Mouse (Mus musculus) fat pad, adult 2 months (tissue): ENCODE data around the gene Nxnl1.
A peak's percentile ranks its signal among the peaks of the same experiment; 100 is the strongest.

ENCODE experiments used
- DNase-seq: peaks from one replicate; pipeline ENCODE4 v3.0.0-alpha.2; 2011; ENCODE audit warnings: low read depth, low spot score; ENCODE audit errors: extremely low read depth

Nxnl1 gene

DNA sequence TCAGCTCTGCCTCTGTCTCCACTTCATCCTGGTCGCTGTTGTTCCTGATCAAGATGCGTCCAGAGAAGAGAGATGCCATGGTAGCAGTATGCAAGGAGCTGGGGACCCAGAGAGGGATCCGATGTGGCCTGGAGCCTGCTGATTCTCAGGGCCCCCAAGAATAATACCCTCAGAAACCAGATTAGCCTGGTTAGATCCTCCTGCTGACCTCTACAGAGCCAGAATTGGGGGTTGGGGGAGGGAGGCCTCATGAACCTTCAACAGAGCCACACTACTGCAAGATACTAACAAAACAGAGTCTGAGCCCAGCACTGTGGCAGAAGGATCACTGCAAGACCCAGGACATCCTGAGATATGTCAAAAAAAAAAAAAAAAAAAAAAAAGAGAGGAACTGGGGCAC, at the start of gene Nxnl1:
TSS of gene Nxnl1 (minus strand) at position 101 of the 400 bp plus-strand sequence.
- DNase-seq = no peak

DNA sequence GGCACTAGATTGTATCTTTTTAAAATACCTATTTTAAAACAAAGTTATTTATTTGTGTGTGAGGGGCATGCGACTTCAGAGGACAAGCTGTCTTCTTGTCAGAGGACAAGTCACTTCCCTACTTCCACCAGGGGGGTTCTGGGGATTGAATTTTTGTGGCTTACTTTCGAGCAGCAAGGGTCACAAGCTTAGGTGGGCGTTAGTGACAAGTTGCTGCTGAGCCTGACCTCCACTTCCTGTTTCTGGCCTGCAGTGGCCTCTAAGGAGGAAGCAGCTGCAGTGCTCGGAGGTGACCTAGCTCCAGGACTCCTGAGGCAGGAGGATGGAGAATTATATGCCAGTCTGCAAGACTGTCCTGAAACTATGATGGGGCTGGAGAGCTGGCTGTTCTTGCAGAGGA, 47.0 kb upstream of the Nxnl1 start:
- DNase-seq = no peak

DNA sequence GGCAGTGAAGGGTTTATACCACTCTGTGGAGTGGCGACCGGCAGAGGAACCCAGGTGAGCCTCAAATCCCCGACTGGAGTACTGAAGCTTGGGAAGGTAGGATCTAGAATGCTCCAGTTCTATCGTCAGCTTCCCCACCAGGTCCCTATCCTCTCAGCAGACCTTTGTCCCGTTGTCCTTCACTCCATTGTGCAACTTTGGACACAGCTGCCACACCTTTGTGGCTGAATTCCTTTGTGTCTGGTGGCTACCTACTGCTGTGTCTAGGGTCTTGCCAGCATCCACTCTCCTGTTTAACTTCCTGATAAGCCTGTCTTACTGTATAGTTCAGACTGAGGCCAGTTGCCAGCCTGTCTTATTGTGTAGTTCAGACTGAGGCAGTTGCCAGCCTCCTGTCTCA, 45.7 kb upstream of the Nxnl1 start:
- no peak for DNase-seq

DNA sequence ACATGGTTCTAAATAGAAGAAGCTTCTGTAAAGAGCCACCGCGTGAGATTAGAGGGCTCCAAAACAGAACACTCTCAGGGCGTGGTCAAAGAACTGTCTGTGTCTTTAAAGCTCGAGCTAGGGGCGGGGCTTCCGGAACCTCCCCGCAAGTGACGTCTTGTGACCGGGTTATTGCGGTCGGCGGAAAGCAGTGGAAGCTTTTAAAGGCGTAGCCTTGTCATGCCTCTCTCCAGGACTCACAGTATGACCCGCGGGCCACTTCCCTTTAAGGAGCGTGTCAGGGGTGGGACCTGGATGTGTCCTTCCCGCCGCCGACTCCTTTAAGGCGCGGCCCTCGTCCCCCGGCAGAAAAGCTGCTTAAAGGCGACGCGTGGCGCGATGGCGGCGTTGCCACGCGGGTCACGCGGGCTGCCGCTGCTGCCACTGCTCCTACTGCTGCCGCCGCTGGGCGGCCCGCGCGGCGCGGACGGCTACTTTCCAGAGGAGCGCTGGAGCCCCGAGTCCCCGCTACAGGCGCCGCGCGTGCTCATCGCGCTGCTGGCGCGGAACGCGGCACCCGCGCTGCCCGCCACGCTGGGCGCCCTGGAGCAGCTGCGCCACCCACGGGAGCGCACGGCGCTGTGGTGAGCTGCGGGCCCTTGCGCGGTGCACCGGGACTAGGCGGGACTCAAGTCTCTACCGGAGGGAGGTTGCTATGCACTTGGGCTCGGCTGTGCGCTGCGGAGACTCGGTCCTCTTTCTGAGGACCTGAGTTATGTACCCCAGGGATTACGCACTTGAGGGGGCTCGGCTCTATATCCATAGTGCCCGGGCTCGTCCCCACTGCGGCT, 44.6 kb upstream of the Nxnl1 start, which contains the start of gene Colgalt1:
TSS of gene Colgalt1 (plus strand) at position 177 of the 830 bp plus-strand sequence.
- peak; percentile 88 for DNase-seq

DNA sequence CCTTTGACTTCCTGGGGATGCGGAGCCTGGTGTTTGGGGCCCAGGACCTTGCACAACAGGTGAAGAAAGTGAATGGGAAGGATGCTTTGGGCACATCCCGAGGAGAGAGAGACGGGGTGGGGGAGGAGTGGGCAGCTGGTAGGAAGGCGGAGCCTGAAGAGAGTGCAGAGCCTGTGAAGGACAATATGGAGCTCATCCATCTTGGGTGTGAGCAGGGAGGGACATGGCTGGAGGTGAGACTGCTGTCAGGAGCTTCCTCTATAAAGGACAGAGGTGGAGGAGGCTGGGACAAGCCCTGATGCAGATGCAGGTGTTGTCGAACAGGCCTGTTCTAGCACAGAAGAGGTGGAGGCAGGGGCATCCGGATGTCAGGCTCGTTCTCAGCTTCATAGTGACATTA, 37.6 kb upstream of the Nxnl1 start:
- no peak for DNase-seq

DNA sequence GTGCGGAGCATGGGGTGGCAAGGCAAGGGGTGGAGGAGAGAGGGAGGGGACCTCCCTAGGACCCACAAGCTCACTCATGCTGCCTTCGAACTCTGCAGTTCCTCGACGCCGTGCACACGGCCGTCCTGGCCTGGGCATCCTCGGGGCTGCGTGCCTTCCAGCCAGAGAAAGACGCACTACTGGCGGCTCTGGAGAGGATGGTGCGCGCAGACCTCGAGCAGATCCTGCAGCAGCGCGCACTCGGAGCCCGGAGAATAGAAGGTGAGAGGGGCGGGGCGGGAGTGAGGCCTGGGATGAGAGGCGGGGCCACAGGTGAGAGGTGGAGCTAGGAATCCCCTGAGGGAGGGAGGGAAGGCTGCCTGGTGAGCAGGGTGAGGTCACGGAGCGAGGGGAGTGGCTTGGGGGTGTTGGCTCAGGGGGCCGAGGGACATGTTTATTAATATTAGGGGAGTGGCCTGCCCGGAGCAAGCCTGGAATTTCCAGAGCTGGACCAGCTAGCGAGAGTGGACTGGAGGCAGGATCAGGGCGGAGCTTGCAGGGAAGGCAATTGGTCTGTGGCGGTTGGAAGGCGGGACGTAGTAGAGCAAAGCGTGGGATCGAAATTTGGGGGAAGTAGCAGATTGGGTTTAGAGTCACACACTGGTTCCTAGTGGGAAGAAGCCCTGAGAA, 36.4 kb upstream of the Nxnl1 start:
- no peak for DNase-seq

DNA sequence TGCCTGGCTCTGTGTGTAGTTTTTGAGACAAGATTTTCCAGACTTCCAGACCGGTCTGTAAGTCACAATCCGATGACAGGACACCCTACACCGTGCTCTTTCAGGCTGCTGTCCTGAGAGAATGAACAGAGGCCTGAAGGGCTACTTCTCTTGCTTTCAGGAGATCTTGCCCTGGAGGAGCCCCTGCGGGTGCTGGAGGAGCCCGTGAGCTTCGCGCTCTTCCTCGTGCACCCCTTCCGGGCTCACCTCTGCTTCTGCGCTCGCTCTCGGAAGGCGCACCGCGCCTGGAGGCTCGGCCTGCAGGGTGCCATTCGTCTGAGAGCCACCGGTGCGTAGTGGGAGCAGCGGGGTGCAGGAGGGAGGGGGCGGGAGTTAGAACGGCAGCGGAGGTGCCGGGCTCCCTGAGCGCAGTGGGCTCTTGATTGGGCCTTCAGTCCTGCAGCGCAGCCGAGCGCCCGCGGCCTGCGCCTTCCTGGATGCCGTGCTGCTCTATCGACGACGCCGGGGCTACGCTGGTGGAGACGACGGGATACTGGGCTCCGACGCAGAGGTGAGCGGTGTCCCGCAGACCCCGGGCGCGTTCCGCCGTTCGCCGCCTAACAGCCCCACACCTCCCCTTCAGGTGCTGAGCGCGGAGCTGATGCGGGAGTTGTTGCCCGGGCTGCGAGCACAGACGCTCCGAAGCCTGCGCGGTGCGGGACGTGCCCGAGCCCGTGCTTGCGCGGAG, 35.7 kb upstream of the Nxnl1 start:
- no peak for DNase-seq

DNA sequence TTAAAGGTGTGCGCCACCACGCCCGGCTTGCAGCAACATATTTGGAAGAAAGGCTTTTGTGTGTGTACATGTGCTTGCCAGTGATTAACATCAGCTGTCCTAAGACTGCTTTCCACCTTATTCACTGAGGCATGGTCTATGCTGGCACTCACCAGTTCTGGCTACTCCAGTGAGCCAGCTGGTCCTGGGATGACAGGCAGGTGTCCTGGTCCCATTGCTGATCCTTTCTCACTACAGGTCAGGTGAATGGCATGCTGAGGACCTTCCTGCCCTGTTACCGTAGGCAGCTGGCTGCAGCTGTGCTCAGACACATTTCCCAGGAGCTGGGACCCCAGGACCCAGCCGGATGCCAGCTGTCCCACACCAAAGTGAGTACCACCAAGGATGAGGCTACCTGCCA, 32.4 kb upstream of the Nxnl1 start:
- DNase-seq = no peak

DNA sequence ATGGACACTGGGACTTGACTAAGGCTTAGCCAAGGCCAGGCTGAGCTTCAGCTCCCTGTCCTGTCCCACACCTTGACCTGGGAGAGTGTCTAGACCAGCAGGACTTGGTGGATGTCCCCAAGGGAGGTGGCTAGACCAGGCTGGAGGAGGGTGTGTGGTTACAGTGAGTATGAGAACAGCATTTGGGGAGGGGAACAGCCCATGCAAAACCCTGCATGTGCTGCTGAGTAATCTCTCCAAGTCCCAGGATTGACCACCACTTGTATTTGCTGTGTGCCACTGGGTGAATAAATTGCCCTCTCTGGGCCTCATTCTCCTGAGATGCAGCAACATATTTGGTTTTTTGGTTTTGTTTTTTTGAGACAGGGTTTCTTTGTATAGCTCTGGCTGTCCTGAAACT, 32.0 kb upstream of the Nxnl1 start:
- DNase-seq = no peak

DNA sequence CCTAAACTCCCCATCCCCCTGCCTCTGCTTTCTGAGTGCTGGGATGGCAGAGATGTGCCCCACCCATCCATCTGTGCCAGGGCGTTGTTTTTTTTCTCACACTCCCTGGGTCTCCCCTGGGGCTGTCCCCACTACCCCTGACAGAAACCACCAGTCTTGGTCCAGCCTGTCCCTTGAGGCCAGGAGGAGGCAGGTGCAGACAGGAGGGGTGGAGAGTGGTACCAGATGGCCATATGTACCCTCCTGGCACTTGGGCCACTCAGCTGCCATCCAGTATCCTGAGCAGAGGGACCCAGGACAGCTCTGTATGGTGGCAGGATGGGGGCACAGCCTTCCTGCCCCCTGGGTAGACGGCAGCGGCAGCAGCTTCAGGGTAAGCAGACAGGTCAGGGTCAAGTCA, 31.1 kb upstream of the Nxnl1 start, which contains the start of gene Fam129c:
TSS of gene Fam129c (plus strand) at position 198 of the 400 bp plus-strand sequence.
- DNase-seq = no peak

DNA sequence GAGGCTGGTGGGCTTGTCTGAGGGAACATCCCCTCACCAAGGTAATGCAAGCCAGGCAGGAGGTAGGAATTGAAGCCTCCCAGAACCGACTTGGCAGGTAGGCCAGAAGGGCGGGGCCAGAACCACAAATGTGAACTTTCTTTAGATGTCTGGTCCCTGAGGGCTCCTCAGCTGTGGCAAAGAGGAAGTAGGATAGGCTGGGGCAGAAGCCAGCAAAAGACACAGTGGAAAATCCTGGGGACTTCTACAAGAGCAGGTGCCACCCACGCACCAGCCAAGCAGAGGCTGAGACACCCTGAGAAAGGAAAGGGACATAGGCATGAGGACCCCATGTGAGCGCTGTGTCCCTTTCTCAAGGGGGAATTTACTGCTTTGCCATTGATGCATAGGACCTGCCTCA, 30.4 kb upstream of the Nxnl1 start:
- no peak for DNase-seq

DNA sequence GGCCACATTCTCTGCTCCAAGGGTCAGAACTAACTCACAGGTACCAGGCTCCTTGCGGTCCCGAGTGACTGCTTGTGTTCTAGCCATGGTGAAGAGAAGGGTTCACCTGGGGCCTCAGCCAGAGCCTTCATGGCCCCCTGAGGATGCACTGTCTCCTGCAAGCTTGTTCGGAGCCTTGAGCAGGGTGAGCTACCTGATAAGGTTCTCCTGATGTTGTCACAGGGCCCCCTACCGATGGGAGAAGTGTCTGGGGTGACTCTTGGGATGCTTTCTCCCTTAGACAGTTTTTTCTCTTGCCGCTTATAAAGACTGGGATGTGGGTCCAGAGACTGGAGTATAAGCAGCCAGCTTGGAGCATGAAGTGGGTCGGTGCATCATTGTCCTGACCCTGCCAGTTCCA, 30.0 kb upstream of the Nxnl1 start:
- no peak for DNase-seq

DNA sequence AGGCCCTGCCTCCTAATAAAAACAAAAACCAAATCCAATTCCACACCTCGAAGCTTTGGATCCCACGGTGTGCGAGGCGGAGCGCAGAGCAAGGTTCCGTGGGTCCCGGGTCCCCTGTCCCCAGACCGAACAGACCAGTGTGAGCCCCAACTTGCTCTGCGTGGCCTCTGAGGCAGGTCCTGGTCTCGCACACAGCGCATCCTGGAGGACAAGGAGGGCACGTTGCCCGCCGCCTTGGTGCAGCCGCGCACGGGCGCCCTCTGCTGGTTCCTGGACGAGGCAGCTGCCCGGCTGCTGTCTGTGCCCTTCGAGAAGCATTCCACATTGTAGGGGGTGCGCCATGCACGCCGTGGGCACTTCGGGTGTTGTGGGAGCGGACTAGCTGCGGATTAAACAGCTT, 29.5 kb upstream of the Nxnl1 start:
- DNase-seq = no peak

DNA sequence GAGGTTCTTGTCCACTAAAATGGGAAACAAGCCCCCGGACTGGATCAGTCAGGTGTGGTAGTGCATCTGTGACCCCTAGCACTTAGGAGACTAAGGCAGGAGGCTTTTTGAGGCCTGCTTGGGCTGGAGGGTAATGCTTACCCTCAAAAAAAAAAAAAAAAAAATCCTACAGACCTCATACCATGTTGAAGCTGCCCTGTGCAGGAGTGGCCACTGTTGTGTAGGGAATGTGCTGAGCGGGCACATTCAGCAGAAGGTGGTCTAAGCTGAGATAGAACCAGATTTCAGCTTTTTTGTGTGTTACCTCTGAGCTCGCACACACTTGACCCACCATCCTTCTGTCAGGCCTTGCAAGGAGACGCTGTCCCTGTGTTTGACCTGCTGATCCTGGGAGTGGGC, 27.9 kb upstream of the Nxnl1 start:
- no peak for DNase-seq

DNA sequence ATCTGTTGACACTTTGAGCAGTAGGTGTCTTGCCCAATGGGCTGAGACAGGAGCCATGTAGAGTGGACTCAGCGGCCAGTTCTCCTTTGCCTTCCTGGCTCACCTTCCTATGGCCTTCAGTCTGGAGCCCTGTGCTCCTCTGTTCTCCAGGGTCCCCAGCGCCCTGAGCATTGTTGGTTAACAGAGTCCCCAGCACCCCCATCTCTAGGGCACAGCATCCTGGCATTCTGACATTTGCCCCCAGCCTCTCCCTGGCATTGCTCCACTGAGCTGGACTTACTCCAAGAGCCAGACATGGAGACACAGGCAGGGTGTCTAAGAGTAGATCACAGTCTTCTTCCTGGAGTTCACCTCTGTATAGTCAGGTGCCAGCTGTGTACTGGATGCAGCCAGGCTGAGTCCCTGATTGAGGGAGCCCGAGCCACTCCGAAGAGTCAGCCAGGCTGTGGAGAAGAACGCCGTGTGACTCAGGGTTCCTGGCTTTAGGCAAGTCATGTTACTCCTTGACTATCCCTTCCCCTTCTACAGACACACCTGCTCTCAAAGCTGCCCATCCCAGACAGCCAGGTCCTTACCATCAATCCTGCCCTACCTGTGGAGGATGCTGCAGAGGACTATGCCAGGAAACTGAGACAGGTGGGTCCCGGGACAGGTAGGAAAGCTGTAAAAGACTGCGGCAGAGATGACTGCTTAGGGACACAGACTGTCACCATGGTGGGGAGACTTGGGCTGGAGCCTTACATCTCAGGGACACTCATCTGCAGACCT, 27.3 kb upstream of the Nxnl1 start:
- no peak for DNase-seq

DNA sequence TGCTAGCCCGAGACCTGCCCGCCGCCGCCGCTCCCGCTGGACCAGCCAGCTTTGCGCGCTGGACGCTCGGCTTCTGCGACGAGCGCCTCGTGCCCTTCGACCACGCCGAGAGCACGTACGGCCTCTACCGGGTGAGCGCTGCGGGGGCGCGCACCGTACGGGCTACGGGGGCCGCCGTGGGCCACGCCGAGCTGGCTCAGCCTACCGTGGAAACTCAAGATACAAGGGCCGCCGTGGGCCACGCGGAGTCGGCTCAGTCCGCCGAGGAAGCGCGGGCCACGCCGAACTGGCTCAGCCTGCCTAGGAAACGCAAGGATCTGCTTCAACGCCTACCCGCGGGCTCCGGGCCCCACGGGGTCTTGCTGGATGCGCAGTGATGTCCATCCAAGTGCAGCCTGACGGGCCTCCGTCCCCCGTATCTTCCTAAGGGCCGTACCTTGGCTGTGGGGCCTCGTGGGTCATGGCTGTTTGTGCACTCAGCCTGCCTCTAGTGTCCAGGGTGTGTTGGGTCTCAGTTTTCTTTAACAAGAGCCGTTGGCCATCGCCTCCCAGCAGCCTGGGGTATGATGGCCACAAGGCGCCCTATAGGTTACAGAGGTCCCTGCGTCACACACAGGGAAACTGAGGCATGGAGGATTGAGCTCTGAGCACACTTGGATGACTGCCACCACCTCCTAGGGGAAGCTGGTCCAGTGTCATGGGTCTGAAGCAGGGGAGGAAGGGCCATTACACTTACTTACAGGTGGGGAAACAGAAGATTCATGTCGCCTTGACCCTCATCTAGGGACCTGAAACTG, 26.2 kb upstream of the Nxnl1 start:
- DNase-seq = no peak

DNA sequence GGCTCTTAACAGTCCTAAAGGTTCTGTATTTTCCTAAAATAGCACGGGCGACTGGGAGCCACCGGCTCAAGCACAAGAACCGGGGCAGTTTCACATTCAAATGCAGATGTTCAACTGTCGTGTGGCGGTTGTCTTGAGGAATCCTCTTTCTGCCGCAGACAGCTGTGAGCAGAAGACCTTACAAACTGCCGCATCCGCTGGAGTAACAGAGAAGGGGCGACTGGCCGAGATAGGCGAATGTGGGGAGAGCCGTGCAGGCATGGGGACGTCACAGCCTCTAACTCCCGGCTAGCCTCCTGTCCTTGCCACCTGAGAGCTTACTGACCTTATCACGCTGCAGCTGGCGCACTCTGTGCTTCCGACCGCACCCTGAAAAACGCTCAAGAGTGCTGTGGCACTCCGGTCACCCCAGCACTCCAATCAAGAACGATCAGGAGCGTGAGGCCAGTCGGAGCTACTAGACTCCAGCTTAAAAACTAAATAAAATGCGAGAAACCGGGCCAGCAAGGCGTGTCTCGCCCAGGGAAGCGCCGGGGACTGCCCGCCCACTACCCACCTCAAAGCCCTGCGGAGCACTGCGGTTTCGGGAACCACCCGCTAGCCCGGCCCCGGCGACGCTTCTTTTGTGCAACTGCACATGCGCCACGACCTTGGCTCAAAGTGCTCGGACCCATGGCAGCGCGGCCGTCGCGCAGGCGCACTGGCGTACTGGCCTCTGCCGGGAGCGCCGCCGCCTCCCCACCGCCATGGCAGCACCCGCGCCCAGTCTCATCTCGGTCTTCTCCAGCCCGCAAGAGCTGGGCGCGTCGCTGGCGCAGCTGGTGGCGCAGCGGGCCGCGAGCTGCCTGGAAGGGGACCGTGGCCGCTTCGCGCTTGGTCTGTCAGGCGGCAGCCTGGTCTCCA, 25.3 kb upstream of the Nxnl1 start, which contains the start of gene Pgls:
TSS of gene Pgls (plus strand) at position 706 of the 903 bp plus-strand sequence.
- no peak for DNase-seq

DNA sequence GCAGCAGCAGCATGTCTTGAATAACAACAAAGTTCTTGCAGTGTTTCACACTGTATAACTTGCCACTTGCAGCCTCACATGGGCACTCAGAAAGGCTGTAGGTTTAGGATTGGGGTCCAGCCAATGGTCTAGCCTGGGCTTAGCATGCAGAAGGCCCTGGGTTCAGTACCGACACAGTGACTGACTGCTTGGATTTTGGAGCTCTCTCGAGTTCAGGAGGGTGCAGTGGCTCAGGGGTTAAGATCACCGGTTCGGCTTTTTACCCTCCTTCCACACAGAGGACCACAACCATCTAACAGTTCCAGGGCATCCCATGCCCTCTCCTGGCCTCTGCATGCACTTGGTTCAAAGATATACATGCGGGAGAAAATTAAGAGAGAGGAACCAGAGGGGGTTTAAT, 24.6 kb upstream of the Nxnl1 start:
- DNase-seq = no peak

DNA sequence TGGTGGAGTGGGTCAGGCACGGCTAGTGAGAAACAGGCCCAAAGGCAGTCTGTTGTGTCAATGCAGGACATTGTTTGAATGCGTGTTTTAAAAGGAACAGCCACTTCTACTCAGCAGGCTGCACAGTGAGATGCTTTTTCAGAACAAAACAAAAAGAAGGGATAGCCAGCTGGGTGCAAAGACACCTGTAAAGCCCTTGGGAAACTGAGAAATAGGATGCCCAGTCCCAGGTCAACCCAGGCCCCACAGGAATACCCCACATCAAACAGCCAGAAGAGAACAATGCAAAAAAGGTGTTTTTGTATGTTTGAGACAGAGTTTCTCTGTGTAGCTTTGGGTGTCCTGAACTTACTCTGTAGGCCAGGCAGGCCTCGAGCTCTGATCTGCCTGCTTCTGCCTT, 22.4 kb upstream of the Nxnl1 start:
- no peak for DNase-seq
